Mouse (Mus musculus) forebrain, embryonic 11.5 days (tissue): ENCODE data around the gene Mmp2. TPM values are rescaled to one million over a fixed set of nuclear protein-coding genes. Genes with fewer than 3 reads are reported as not detected.

Source experiments
- ATAC-seq: fragments of 200-750 bp; cut with Nextera tagmentation; replicated peaks from 2 replicates; pipeline ENCODE4 v1.8.0; 2017; ENCODE audit warnings: moderate TSS enrichment; ENCODE audit not compliant: low FRiP score
- DNase-seq: peaks from one replicate; pipeline ENCODE4 v3.0.0-alpha.2; 2017; ENCODE audit warnings: low spot score
- H3K27ac ChIP-seq: fragments of 300-500 bp; sonication (generic); 2 replicates; pipeline ENCODE4 v1.5.1; 2014; ENCODE audit warnings: low read depth, low read length
- H3K27me3 ChIP-seq: fragments of 300-500 bp; sonication (generic); 2 replicates; pipeline ENCODE4 v1.6.1; 2014; ENCODE audit warnings: mild to moderate bottlenecking, low read length, mixed read lengths; ENCODE audit not compliant: control insufficient read depth, insufficient read depth
- H3K36me3 ChIP-seq: fragments of 300-500 bp; sonication (generic); 2 replicates; pipeline ENCODE4 v1.6.1; 2014; ENCODE audit warnings: mild to moderate bottlenecking, low read length, moderate library complexity, mixed read lengths; ENCODE audit not compliant: control insufficient read depth, insufficient read depth
- H3K4me1 ChIP-seq: fragments of 300-500 bp; sonication (generic); replicated peaks from 2 replicates; pipeline ENCODE4 v1.6.1; 2014; ENCODE audit warnings: low read length, mixed read lengths; ENCODE audit not compliant: control insufficient read depth, insufficient read depth
- H3K4me2 ChIP-seq: fragments of 300-500 bp; sonication (generic); 2 replicates; pipeline ENCODE4 v1.6.1; 2014; ENCODE audit warnings: low read depth, mild to moderate bottlenecking, low read length, moderate library complexity, mixed read lengths; ENCODE audit not compliant: severe bottlenecking
- H3K4me3 ChIP-seq: fragments of 300-500 bp; sonication (generic); 2 replicates; pipeline ENCODE4 v1.5.1; 2014; ENCODE audit warnings: low read depth, low read length
- H3K9ac ChIP-seq: fragments of 300-500 bp; sonication (generic); 2 replicates; pipeline ENCODE4 v1.6.1; 2014; ENCODE audit warnings: low read length
- H3K9me3 ChIP-seq: fragments of 300-500 bp; sonication (generic); 2 replicates; pipeline ENCODE4 v1.6.1; 2016; ENCODE audit warnings: low read length, mixed read lengths; ENCODE audit not compliant: control insufficient read depth
- WGBS: fragments of 180-500 bp; shearing (Covaris S2); extraction: QIAGEN DNeasy Blood & Tissue Kit; methylation state at CpG from one replicate; pipeline ENCODE4 v1.1.7; 2014; 5-methylcytosine and 5-hydroxymethylcytosine counted together
- polyA plus RNA-seq: library from polyadenylated mRNA; unstranded; fragments of >200 nt; fragmentation: Nextera tagmentation; extraction: Ambion mirVana; gene quantifications from 2 replicates; pipeline ENCODE4 v1.2.1, GENCODE M21; 2014

Mmp2 gene
- polyA plus RNA-seq, 1 experiment from 2014 or later = 40.4 TPM

- DNase-seq (no peak), ATAC-seq (no peak)
- 88% methylated on average over 7 of the region's 7 CpGs for WGBS
- no peak overlapping the region for H3K9ac ChIP-seq
- H3K9me3 ChIP-seq = no peaks in the 10 kb centered on the region
- no peaks in the 10 kb centered on the region for H3K36me3 ChIP-seq
- no peaks in the 10 kb centered on the region for H3K27me3 ChIP-seq
- no peak overlapping the region for H3K4me2 ChIP-seq
- H3K27ac ChIP-seq = no peak overlapping the region
- no peak overlapping the region for H3K4me3 ChIP-seq
- no peaks in the 10 kb centered on the region for H3K4me1 ChIP-seq
Observed at GRCm38 (mm10) chr8:92895053-92895452, 68.0 kb downstream of the Mmp2 start.

- no peaks in the 10 kb centered on the region for H3K27me3 ChIP-seq
- no peak for ATAC-seq
- WGBS = 71% methylated on average over 1 of the region's 1 CpGs
Observed at GRCm38 (mm10) chr8:92896056-92896455, 69.0 kb downstream of the Mmp2 start.

GRCm38 (mm10) chr8:92896611-92897010 lies 69.5 kb downstream of the Mmp2 start:
- ATAC-seq = no peak
- no peak overlapping the region for H3K4me3 ChIP-seq

More at GRCm38 (mm10) chr8:92896056-92896455, 69.0 kb downstream of the Mmp2 start:
- no peaks in the 10 kb centered on the region for H3K36me3 ChIP-seq
- no peak overlapping the region for H3K9ac ChIP-seq
- H3K4me1 ChIP-seq = no peaks in the 10 kb centered on the region
- no peak overlapping the region for H3K4me2 ChIP-seq
- H3K4me3 ChIP-seq = no peak overlapping the region
- H3K27ac ChIP-seq = no peak overlapping the region
- DNase-seq = no peak
- H3K9me3 ChIP-seq = no peaks in the 10 kb centered on the region

GRCm38 (mm10) chr8:92897794-92898193 lies 70.7 kb downstream of the Mmp2 start:
- Histone ChIP-seq H3K4me1 (no peaks in the 10 kb centered on the region), H3K27ac (no peak overlapping the region), H3K4me2 (no peak overlapping the region), H3K27me3 (no peaks in the 10 kb centered on the region), H3K4me3 (no peak overlapping the region), H3K9me3 (no peaks in the 10 kb centered on the region), H3K36me3 (no peaks in the 10 kb centered on the region), H3K9ac (no peak overlapping the region)
- no peak for DNase-seq
- 90% methylated on average over 4 of the region's 4 CpGs for WGBS
- no peak for ATAC-seq

More at GRCm38 (mm10) chr8:92896611-92897010, 69.5 kb downstream of the Mmp2 start:
- Histone ChIP-seq H3K9me3 (no peaks in the 10 kb centered on the region), H3K4me1 (no peaks in the 10 kb centered on the region), H3K36me3 (no peaks in the 10 kb centered on the region), H3K27me3 (no peaks in the 10 kb centered on the region), H3K9ac (no peak overlapping the region), H3K4me2 (no peak overlapping the region), H3K27ac (no peak overlapping the region)
- DNase-seq = no peak
- WGBS = 86% methylated on average over 5 of the region's 5 CpGs

GRCm38 (mm10) chr8:92899590-92899989 lies 72.5 kb downstream of the Mmp2 start:
- Histone ChIP-seq H3K4me2 (no peak overlapping the region), H3K36me3 (no peaks in the 10 kb centered on the region), H3K4me1 (no peaks in the 10 kb centered on the region), H3K27ac (no peak overlapping the region), H3K9ac (no peak overlapping the region), H3K27me3 (no peaks in the 10 kb centered on the region), H3K4me3 (no peak overlapping the region), H3K9me3 (no peaks in the 10 kb centered on the region)
- ATAC-seq = no peak
- WGBS = 87% methylated on average over 9 of the region's 9 CpGs
- DNase-seq = no peak

GRCm38 (mm10) chr8:92901107-92901506 lies 74.0 kb downstream of the Mmp2 start, which contains the start of gene Capns2:
Gene Capns2 (plus strand): TSS chr8:92901407.
- Histone ChIP-seq H3K4me2 (no peak within 1 kb of the TSS), H3K4me1 (no peaks in the 10 kb centered on the region), H3K27ac (no peak within 1 kb of the TSS), H3K27me3 (no peaks in the 10 kb centered on the region), H3K9ac (no peak within 1 kb of the TSS), H3K36me3 (no peaks in the 10 kb centered on the region), H3K4me3 (no peak within 1 kb of the TSS), H3K9me3 (no peaks in the 10 kb centered on the region)
- no peak for DNase-seq
- 96% methylated on average over 5 of the region's 5 CpGs for WGBS
- no peak for ATAC-seq

GRCm38 (mm10) chr8:92902981-92903380 lies 75.9 kb downstream of the Mmp2 start:
- Histone ChIP-seq H3K9me3 (no peaks in the 10 kb centered on the region), H3K4me1 (no peaks in the 10 kb centered on the region), H3K9ac (no peak overlapping the region), H3K4me2 (no peak overlapping the region), H3K27me3 (no peaks in the 10 kb centered on the region), H3K36me3 (no peaks in the 10 kb centered on the region), H3K27ac (no peak overlapping the region), H3K4me3 (no peak overlapping the region)
- 92% methylated on average over 2 of the region's 2 CpGs for WGBS
- ATAC-seq (no peak), DNase-seq (no peak)

Other genes with a start within 250 kb of the Mmp2 start
- gene Irx6, start 153.0 kb upstream of the Mmp2 start, polyA plus RNA-seq = 0.15 and 0.36 TPM in 2 replicates
- gene Lpcat2, start 28.0 kb downstream of the Mmp2 start, polyA plus RNA-seq = 3.2 and 3.9 TPM in 2 replicates
- not detected in 2 replicates for gene Capns2, start 74.1 kb downstream of the Mmp2 start, polyA plus RNA-seq
- not detected in 2 replicates for gene Slc6a2, start 132.8 kb downstream of the Mmp2 start, polyA plus RNA-seq
- not detected in 2 replicates for gene Ces1a, start 220.9 kb downstream of the Mmp2 start, polyA plus RNA-seq